Mouse (Mus musculus) CH12.LX (cell line): ENCODE results near the gene Mars2. TPM values are rescaled to one million over a fixed set of nuclear protein-coding genes. Genes with fewer than 3 reads are reported as not detected.

Experiments
- DNase-seq: peaks from one replicate; pipeline ENCODE4 v3.0.0-alpha.2; 2013; ENCODE audit errors: extremely low read depth
- H3K27ac ChIP-seq: 2 replicates; pipeline ENCODE4 v1.5.1; 2012; ENCODE audit warnings: low read depth, mild to moderate bottlenecking, control low read depth, moderate library complexity; ENCODE audit not compliant: insufficient read depth
- H3K27me3 ChIP-seq: replicated peaks from 2 replicates; pipeline ENCODE3; 2012; ENCODE audit warnings: inconsistent platforms
- H3K36me3 ChIP-seq, 2 experiments: replicated peaks in 1 of 2; 2 replicates each; pipeline versions ENCODE3 to v1.6.1; 2012; ENCODE audit warnings: inconsistent platforms in 1 of 2, low read length in 1 of 2, mild to moderate bottlenecking in 1 of 2, mixed read lengths in 1 of 2, moderate library complexity in 1 of 2; ENCODE audit not compliant: control insufficient read depth in 1 of 2, insufficient read depth in 1 of 2
- H3K4me1 ChIP-seq, 2 experiments: 2 replicates each; pipeline ENCODE4 v1.6.1; 2012; ENCODE audit warnings: inconsistent platforms in 1 of 2, moderate library complexity in 1 of 2; ENCODE audit not compliant: insufficient read depth in 2 of 2, control insufficient read depth in 1 of 2
- H3K4me2 ChIP-seq: 2 replicates; pipeline ENCODE4 v1.6.1; 2012; ENCODE audit warnings: low read depth, mild to moderate bottlenecking, control low read depth; ENCODE audit not compliant: poor library complexity, insufficient read depth, severe bottlenecking
- H3K4me3 ChIP-seq, 3 experiments: fragments of 150-350 bp in 1 of 3; sonication (generic) in 1 of 3; replicated peaks in 1 of 3; 2 replicates each; pipeline versions ENCODE3 to v1.5.1; 2011 to 2012; ENCODE audit warnings: low read depth in 2 of 3, low read length in 2 of 3, mild to moderate bottlenecking in 2 of 3, moderate library complexity in 2 of 3, control low read depth in 1 of 3, improper control_type of control experiment in 1 of 3, inconsistent platforms in 1 of 3, mixed read lengths in 1 of 3; ENCODE audit not compliant: poor library complexity in 1 of 3
- H3K79me2 ChIP-seq: replicated peaks from 2 replicates; pipeline ENCODE4 v1.6.1; 2012; ENCODE audit warnings: mild to moderate bottlenecking, moderate library complexity; ENCODE audit not compliant: control insufficient read depth, poor library complexity, insufficient read depth, severe bottlenecking; ENCODE audit errors: extremely low read depth
- H3K9ac ChIP-seq: 2 replicates; pipeline ENCODE4 v1.6.1; 2012; ENCODE audit warnings: low read depth, mild to moderate bottlenecking, control low read depth, moderate library complexity; ENCODE audit not compliant: insufficient read depth
- H3K9me3 ChIP-seq: replicated peaks from 2 replicates; pipeline ENCODE3; 2012; ENCODE audit warnings: low read length, inconsistent platforms, mixed read lengths
- E2F4 ChIP-seq: IDR thresholded peaks from 2 replicates; pipeline ENCODE4 v1.6.1; 2011; ENCODE audit warnings: low read depth, low read length, improper control_type of control experiment; ENCODE audit not compliant: insufficient replicate concordance
- ELF1 ChIP-seq: IDR thresholded peaks from 2 replicates; pipeline ENCODE4 v1.6.1; 2014; ENCODE audit warnings: low read depth, mild to moderate bottlenecking, inconsistent platforms, low read length, improper control_type of control experiment
- ETS1 ChIP-seq: conservative IDR thresholded peaks from 2 replicates; pipeline ENCODE4 v1.6.1; 2012; ENCODE audit warnings: low read depth, mild to moderate bottlenecking, inconsistent platforms, low read length, improper control_type of control experiment, moderate library complexity
- HCFC1 ChIP-seq: IDR thresholded peaks from 2 replicates; pipeline ENCODE4 v1.6.1; 2012; ENCODE audit warnings: low read depth, mild to moderate bottlenecking, inconsistent platforms, low read length, improper control_type of control experiment
- MAFK ChIP-seq: IDR thresholded peaks from 2 replicates; pipeline ENCODE4 v1.6.1; 2011; ENCODE audit warnings: low read length, improper control_type of control experiment; ENCODE audit not compliant: insufficient replicate concordance
- MAX ChIP-seq: IDR thresholded peaks from 2 replicates; pipeline ENCODE4 v1.6.1; 2011; ENCODE audit warnings: low read length, improper control_type of control experiment
- MAZ ChIP-seq: IDR thresholded peaks from 2 replicates; pipeline ENCODE4 v1.6.1; 2012; ENCODE audit warnings: low read depth, mild to moderate bottlenecking, inconsistent platforms, low read length, improper control_type of control experiment, moderate library complexity
- MXI1 ChIP-seq: IDR thresholded peaks from 2 replicates; pipeline ENCODE4 v1.6.1; 2011; ENCODE audit warnings: mild to moderate bottlenecking, low read depth, low read length, improper control_type of control experiment
- PAX5 ChIP-seq: IDR thresholded peaks from 2 replicates; pipeline ENCODE4 v1.6.1; 2012; ENCODE audit warnings: low read length, inconsistent platforms, mixed read lengths
- POLR2A ChIP-seq: IDR thresholded peaks from 2 replicates; pipeline ENCODE4 v1.6.1; 2011; ENCODE audit warnings: low read depth, mild to moderate bottlenecking, improper control_type of control experiment, low read length
- RAD21 ChIP-seq: IDR thresholded peaks from 2 replicates; pipeline ENCODE4 v1.6.1; 2011; ENCODE audit warnings: low read depth, mild to moderate bottlenecking, low read length, improper control_type of control experiment, moderate library complexity
- RCOR1 ChIP-seq: conservative IDR thresholded peaks from 2 replicates; pipeline ENCODE4 v1.6.1; 2012; ENCODE audit warnings: low read depth, mild to moderate bottlenecking, inconsistent platforms, low read length, improper control_type of control experiment
- SIN3A ChIP-seq: IDR thresholded peaks from 2 replicates; pipeline ENCODE4 v1.6.1; 2012; ENCODE audit warnings: low read length, improper control_type of control experiment, inconsistent platforms
- SMC3 ChIP-seq: IDR thresholded peaks from 2 replicates; pipeline ENCODE4 v1.6.1; 2011; ENCODE audit warnings: low read depth, low read length, improper control_type of control experiment
- ZC3H11A ChIP-seq: IDR thresholded peaks from 2 replicates; pipeline ENCODE4 v1.6.1; 2012; ENCODE audit warnings: low read depth, mild to moderate bottlenecking, inconsistent platforms, low read length, improper control_type of control experiment
- ZKSCAN1 ChIP-seq: IDR thresholded peaks from 2 replicates; pipeline ENCODE4 v1.6.1; 2012; ENCODE audit warnings: low read depth, inconsistent platforms, low read length, improper control_type of control experiment, borderline replicate concordance
- ZNF384 ChIP-seq: IDR thresholded peaks from 2 replicates; pipeline ENCODE4 v1.6.1; 2012; ENCODE audit warnings: low read depth, low read length, improper control_type of control experiment, inconsistent platforms
- dilution Hi-C: fragments of 300-500 bp; cut with MboI; formaldehyde crosslinking; loops from 2 replicates; pipeline ENCODE4 v1.14.3; 2020; ENCODE audit warnings: low sequenced_read_pairs; ENCODE audit not compliant: extremely low pct_unique_long_range_greater_than_20kb, extremely low pct_ligation_motif_present
- in situ Hi-C: fragments of 300-500 bp; cut with MboI; formaldehyde crosslinking; loops from 3 replicates; pipeline ENCODE4 v1.14.3; 2019; ENCODE audit warnings: low sequenced_read_pairs, low pct_ligation_motif_present, low pct_unique_long_range_greater_than_20kb, mixed read lengths
- polyA plus RNA-seq: library from polyadenylated mRNA; unstranded; fragments of >175 nt; gene quantifications from 2 replicates; pipeline ENCODE4 v1.2.1, GENCODE M21; 2012; ENCODE audit warnings: low read depth; ENCODE audit not compliant: insufficient read length
- total RNA-seq, 2 experiments: library from RNA; depleted of rRNA; stranded (reverse); fragments of 300-350 nt in 1 of 2; fragments of >200 nt in 1 of 2; gene quantifications; 2 replicates each; pipeline ENCODE4 v1.2.3; 2012 to 2014

Gene Mars2
- total and polyA plus RNA-seq, 3 experiments: 3.7 to 5.6 (median 4.5) TPM

DNA sequence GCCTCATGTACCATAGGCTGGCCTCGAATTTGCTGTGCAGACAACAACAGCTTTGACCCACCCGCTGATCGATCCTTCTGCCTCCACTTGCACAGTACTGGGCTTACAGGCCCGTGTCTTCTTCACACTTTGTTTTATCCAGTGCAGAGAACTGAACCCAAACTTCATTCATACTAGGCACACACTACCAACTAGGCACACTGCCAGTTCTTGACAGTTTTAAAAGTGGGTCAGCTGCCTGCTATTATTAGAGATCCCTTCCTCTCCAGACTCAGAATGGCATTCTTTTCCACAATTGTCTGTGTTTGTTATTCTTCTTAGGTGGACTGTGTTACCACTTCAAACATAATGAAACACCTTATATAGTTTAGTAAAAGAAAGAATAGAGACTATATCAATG is 15.6 kb upstream of the Mars2 start:
- Histone ChIP-seq H3K27me3 (no peaks in the 10 kb centered on the region), H3K9ac (no peak overlapping the region), H3K79me2 (no peaks in the 10 kb centered on the region), H3K4me2 (no peak overlapping the region), H3K27ac (no peak overlapping the region), H3K9me3 (no peaks in the 10 kb centered on the region), H3K4me1 (no peaks in the 10 kb centered on the region), H3K4me3 (no peak overlapping the region), H3K36me3 (no peaks in the 10 kb centered on the region)
- dilution Hi-C loops (no loop called here), in situ Hi-C loops (no loop called here)
- DNase-seq: no peak
- no peak for TF ChIP-seq MAFK
- no peak for TF ChIP-seq ZKSCAN1
- no peak for TF ChIP-seq SMC3
- no peak for TF ChIP-seq PAX5

DNA sequence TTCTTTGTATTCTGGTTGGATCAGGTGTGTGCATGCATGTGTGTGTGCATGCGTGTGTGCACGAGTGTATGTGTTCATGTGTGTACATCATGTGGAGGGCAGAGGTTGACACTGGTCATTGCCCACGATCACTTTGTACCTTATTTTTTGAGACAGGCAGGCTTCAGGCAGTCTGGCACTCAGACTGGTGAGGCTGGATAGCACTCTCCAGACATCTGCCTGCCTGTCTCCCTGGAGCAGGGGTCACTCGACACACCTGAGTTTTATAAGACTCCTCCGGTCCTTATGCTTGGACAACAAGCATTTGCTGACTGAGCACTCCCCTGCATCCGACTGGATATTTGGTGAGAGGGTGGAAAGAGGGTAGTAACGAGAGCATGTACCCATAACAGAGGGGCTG is 14.0 kb upstream of the Mars2 start:
- Histone ChIP-seq H3K4me2 (no peak overlapping the region), H3K27ac (no peak overlapping the region), H3K79me2 (no peaks in the 10 kb centered on the region), H3K4me3 (no peak overlapping the region), H3K36me3 (no peaks in the 10 kb centered on the region), H3K4me1 (no peaks in the 10 kb centered on the region), H3K9ac (no peak overlapping the region), H3K9me3 (no peaks in the 10 kb centered on the region), H3K27me3 (no peaks in the 10 kb centered on the region)
- dilution Hi-C loops (no loop called here), in situ Hi-C loops (no loop called here)
- no peak for DNase-seq
- TF ChIP-seq RAD21: no peak
- TF ChIP-seq ZNF384: no peak
- no peak for TF ChIP-seq HCFC1
- TF ChIP-seq MXI1: no peak

DNA sequence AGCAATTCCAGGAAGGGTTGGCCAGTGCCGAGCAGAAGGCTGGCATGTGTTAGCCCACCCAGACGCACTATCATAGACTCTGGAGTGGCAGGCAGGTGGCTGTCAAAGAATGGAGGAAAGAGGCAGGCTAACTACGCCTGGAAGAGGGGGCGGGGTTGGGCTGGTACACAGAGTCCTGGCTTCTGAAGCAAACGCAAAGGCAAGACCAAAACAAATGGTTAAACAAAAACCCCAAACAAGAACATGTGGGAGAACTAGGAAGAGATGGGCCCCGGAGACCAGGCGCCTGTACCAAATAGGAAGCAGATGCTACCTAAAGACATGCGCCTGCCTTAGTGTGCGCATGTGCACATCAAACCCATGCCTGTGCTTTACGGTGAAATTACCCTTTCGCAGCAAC is 12.9 kb upstream of the Mars2 start:
- no peak for DNase-seq
- Histone ChIP-seq H3K27me3 (no peaks in the 10 kb centered on the region), H3K27ac (no peak overlapping the region), H3K4me2 (no peak overlapping the region), H3K36me3 (no peaks in the 10 kb centered on the region), H3K4me3 (no peak overlapping the region), H3K79me2 (no peaks in the 10 kb centered on the region)
- in situ Hi-C loops (no loop called here), dilution Hi-C loops (no loop called here)
- TF ChIP-seq ETS1 (no peak), ZKSCAN1 (no peak), MAX (no peak), MAZ (no peak), RCOR1 (no peak), PAX5 (no peak), MAFK (no peak), E2F4 (no peak), ELF1 (no peak), ZC3H11A (no peak), POLR2A (no peak), SIN3A (no peak)
- TF ChIP-seq, all 38 proteins: peak for 0
- Histone ChIP-seq H3K4me1 (no peaks in the 10 kb centered on the region), H3K9ac (no peak overlapping the region), H3K9me3 (no peaks in the 10 kb centered on the region)
